Mouse (Mus musculus): ENCODE data around the gene Zfp472.
A peak's percentile ranks its signal among the peaks of the same experiment; 100 is the strongest.

Zfp472 gene

GRCm38 (mm10) chr17:32965623-32966290 lies at the start of gene Zfp472:
Zfp472 (plus strand) TSS chr17:32965814.
- DNase-seq = peak; percentile 85

DNA sequence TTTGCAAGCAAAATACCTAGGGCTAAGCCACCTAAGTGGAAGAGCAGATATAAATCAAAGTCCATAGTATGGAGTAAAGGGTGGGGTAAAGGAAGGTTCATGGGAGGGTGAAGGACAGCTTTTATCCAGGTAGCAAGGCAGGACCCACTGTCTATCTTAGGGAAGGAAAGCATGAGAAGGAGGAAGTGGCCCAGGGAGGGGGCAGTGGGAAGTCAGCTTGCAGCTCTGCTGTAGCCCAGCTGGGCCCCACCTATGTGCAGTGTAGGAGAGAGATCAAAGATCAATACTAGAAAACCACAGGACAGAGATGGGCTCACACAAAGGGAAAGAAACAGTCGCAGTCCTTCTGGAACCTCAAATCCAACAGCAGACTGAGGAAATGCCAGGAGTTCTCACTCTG lies 49.5 kb upstream of the Zfp472 start:
- DNase-seq = no peak

- DNase-seq = no peak
Observed at GRCm38 (mm10) chr17:32917131-32917530, 48.5 kb upstream of the Zfp472 start, which contains the start of gene Cyp4f14. Cyp4f14 (minus strand) TSS chr17:32917342.

DNA sequence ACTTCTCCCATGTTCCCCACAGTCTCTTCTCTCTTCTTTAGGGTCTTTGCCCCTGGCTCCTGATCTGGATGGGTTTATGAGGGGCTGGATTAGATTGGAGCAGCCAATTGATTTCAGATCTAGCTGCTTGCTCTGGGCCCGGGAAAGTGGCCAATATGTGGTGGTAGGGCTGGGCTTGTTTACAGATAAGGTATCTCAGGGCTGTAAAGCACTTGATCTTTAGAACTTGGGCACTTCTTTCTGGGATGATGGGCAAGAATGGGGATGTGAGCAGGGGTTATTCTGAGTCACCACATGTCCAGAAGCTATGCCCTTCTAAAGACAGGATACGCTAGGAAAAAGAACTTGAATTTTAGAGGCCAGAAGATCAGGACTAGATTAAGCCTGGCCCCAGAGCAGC lies 46.5 kb upstream of the Zfp472 start:
- no peak for DNase-seq

GRCm38 (mm10) chr17:32923681-32924080 lies 41.9 kb upstream of the Zfp472 start:
- DNase-seq = no peak

DNA sequence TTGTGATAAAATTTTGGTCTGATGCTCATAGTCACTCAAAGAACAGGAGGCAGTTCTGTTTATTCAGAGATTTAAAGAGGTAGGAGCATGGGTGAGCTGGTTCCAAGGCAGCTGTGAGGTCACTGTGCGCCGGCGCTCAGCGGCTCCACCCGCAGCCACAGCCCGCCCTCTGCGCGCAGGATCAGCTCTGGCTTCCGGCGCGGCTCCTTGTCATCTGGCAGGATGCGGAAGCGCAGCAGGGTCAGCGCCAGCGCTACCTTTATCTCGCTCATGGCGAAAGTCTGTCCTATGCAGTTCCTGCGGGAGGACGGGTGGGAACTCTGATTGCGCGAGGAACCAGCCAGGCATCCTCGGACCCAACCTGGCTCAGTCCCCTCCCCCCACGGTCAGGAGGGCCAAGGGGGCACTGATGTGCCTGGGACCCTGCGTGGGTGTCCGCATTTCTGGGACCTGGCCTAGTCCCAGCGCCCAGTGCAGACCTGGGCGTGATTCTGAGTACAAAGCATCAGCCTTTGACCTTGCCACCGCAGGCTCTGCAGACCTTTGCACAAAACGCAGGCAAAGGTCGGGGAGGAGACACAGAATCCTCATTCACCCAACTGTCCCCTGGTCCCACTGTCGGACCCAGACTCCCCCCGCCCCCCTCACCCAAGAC lies 40.8 kb upstream of the Zfp472 start:
- DNase-seq = peak; percentile 82

DNA sequence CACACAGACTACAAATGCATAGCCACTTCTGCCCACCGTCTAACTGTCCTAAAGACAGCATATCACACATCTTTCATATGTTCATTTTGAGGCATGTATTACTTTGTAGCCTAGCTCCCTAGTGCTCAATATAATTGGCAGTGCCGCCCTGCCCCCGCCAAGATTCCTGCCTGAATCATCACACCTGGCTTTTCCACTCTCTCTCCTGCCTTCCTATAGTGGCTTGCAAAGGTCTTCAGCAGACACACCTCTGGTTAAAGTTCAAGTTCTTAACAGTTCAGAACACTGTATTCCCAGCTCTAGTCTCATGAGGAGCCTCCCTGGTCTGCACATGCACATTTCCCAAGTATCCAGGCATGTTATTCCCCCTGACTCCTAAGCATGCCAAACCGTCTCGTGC lies 37.8 kb upstream of the Zfp472 start:
- DNase-seq = no peak

DNA sequence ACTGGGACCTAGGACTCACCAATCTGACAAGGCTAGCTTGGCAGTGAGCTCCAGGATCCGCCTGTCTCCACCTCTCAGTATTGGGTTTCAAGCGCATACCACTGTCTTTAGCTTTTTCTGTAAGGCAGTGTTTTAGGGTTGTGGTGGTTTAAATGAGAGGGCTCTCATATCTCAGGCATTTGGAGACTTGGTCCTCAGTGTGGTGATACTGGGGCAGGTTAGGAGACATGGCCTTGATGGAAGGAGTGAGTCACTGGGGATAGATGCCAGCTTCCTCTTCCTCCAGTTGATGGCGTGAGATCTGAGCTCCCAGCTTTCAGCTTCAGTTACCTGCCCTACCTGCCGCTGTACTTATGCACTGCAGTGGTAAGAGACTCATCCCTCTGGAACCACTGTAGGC lies 25.8 kb upstream of the Zfp472 start:
- DNase-seq = no peak

DNA sequence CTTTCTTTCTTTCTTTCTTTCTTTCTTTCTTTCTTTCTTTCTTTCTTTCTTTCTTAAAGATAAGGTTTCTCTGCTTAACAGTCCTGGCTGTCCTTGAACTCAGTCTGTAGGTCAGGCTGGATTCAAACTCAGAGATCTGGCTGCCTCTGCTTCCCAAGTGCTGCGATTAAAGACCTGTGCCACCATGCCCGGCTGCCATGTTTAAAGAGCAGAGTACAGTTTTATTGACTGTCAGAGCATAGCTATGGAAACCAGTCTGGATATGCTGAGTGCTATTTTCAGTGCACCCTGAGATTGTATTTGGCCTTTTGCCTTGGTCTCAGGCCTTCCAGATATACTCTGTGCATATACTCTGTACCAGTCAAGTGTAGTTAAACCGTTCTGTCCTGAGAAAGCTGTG lies 22.0 kb upstream of the Zfp472 start:
- no peak for DNase-seq

GRCm38 (mm10) chr17:32944402-32945035 lies 21.1 kb upstream of the Zfp472 start:
- peak; percentile 38 for DNase-seq

DNA sequence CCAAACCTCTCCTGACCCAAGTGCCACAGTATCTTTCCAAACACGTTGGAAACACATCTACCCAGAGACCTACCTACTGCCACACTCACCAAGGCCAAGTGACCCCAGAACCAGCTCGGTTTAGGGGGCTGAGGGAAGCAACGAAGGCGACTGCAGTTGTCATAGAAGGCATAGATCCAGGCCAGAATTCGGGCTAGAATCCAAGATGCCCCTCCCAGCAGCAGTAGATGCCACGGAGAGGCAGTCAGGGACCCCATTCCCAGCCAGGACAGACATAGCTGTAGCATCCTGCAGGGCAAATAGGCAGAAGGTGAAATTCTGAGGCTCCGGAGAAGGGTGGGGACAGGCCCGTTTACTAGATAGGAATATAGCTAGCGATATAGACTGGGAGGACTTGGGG lies 18.9 kb upstream of the Zfp472 start:
- peak; percentile 31 for DNase-seq

- DNase-seq = peak; percentile 91
Observed at GRCm38 (mm10) chr17:32947215-32947914, 18.2 kb upstream of the Zfp472 start, which contains the start of gene Cyp4f13. Cyp4f13 (minus strand) TSS chr17:32947402.

DNA sequence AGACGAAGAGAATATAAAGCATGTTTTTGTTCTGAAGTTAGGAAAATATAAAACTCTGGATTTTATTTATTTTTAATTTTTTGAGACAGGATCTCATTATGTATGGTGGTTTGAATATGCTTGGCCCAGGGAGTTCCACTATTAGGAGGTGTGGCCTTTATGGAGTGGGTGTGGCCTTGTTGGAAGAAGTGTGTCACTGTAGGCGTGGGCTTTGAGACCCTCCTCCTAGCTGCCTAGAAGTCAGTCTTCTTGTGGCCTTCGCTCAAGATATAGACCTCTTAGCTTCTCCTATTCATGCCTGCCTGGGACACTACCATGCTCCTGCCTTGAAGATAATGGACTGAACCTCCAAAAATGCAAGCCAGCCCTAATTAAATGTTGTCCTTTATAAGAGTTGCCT lies 15.5 kb upstream of the Zfp472 start:
- no peak for DNase-seq

DNA sequence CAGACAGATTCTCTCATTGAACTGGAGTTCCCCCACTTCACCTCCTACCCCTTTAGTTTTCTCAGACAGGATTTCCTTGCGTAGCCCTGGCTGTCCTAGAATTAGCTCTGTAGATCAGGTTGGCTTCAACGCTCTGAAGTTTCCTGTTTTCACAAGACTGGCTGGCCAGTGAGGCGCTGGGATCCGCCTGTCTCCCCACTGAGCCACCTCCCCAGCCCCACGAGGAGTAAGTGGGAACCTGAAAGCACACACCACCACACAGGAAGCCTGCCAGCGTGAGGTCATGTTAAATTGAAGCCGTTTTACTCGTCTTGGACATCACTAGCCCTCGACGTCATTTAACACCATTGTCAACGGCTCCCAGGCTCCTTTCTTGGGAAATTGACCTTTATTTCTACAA lies 14.6 kb upstream of the Zfp472 start:
- no peak for DNase-seq

DNA sequence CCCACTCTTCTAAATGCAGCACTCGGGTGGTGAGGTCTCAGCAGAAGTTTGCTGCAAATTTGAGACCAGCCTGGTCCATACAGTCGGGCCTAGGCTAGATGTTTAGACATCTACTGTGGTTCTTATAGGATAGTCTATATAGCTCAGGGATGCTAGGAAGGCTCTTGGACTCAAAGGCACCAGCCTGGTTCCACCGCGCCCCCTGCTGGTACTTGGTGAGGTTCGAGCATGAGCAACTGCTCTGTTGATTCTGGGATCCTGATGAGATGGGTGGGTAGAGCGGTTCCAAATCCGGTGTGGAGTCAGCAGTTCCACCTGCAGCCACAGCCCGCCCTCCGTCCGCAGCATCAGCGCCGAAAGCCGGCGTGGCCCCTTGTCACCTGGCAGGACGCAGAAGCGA lies 14.2 kb upstream of the Zfp472 start:
- peak; percentile 94 for DNase-seq

DNA sequence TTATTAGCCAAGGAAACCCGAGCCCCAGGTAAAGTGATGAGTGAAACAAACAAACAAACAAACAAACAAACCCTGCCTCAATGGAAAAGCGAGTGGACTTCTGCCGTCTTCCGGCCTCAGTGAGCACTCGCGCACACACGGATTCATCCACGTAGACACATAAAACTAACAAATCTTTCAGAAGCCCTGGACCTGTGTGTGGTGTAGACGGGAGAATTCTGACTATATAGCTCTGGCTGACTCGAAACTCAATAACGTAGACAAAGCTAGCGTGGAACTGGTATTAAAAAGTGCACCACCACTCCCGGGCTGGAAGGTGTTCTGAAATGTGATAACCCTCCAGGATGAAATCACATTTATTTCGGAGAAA lies 376 bp upstream of the Zfp472 start:
- peak; percentile 48 for DNase-seq

- no peak for DNase-seq
Observed at GRCm38 (mm10) chr17:32981361-32981760, 15.7 kb downstream of the Zfp472 start.

DNA sequence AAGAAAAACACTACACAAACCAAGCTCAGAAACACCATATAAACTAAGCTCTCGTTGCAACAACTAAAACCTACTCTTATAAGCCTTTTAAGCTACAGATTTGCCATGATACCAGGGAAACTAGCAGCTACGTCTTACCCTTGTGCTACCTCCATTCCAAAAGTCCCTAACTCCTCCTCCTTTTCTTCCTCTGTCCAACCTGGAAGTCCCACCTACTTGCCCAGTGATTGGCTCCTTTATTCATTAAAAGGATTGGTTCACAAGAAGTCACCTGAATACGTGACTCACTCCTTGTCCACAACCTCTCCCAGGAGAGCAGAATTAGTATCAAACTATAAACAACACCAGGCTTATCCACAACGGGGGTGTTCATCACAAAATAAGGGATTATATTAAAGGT lies 20.7 kb downstream of the Zfp472 start:
- no peak for DNase-seq

DNA sequence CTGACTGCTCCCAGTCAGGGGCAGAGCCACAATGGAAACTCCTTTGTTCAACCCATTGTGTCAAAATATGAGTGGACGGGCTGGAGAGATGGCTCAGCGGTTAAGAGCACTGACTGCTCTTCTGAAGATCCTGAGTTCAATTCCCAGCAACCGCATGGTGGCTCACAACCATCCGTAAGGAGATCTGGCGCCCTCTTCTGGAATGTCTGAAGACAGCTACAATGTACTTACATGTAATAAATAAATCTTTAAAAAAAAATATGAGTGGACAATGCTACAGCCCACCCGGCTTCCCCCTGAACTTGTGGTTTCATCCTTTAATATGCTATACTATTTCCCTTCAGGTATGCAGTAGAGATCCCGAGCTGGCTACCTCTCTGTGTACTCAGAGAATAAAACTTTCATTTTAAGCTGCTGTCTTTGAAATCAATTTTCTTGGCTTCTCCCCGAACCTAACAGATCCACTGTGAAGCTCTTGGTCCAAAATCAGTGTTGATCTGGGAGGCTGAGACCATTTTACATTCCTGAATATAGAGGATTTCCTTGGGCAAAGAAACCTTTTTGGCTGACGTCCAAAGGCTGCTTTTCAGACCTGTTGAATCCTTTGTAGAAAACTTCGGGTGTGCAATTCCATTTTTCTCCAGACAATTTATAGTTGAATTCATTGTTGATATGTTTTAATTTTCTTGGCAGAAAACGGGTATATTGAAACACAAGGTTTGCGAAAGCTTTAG lies 26.5 kb downstream of the Zfp472 start:
- DNase-seq = peak; percentile 51

DNA sequence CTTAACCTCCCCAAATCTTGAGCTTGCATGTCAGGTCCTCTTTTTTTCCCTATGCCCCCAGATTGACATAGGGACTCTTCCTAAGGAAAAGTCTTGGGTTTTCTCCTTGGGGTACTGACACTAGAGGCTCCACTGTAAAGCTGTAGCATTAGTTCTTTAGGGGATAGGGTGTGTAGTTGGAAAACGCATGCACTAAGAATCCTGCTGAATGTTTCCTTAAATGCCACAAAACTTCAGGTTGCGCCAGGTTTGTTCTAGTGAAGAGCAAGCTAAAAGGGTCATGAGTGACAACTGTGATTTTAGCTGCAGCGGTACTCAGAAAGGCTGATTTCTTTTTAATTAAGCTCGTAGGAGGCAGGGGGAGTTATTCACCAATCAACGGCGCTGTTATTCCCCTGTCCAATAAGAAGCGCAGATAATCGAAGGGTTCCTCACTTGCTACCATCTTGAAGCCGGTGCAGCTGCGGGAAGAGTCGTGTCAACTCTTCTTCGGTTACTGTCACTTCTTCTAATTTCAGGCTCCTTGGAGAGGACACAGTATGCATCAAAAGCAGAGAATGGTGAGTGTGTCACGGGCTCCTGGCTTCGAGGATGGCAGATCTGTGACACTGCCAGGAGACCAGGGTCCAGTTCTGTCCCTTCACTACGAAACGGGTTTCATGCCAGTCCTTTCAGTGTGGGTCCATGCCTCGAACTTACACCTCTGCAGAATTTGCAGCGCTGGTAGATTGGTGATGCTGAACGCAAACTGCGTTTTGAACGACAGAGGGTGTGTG lies 27.3 kb downstream of the Zfp472 start, which contains the start of gene Zfp952:
Gene Zfp952 (plus strand): TSS at position 431 of the 776 bp plus-strand sequence.
- DNase-seq = peak; percentile 78

DNA sequence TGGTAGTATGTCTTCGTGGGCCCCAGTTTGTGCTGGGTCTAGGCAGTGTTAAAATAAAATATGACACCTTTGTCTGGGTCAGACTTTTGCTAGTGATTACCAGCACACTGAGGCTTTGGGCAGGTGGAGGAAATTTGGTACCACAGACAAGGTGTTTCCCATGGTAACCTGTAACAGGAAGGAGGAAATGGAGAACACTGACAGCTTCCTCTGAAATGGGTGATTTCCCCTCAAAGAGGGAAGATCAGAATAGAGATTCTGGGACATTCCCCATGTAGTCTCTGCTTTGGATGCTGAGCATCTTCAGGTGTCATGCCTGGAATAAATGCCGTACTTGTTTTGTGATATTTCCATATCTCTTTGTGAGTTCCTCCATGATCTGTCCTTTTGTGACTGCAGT lies 32.9 kb downstream of the Zfp472 start:
- no peak for DNase-seq

DNA sequence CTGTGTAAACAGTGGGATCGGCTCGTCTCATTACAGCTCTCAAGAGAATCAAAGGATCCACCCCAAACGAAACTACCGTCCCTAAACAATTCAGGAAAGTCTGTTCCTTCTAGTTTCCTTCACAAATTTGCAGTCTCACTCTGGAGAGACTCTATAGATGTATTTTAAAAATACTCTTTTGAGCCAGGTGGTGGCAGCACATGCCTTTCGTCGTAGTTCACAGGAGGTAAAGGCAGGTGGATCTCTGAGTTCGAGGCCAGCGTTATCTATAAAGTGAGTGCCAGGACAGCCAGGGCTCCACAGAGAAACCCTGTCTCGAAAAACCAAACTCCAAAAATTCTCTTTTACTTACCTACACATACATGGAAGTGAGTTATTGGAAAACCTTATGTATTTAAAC lies 42.7 kb downstream of the Zfp472 start:
- DNase-seq = peak; percentile 57

Measured in thymus, postnatal 4 days (tissue).